Mouse (Mus musculus) embryonic facial prominence, embryonic 15.5 days (tissue): ENCODE data around the gene Ralgapa2. TPM values are rescaled to one million over a fixed set of nuclear protein-coding genes. Genes with fewer than 3 reads are reported as not detected.

ENCODE experiments used
- ATAC-seq: fragments of 200-750 bp; cut with Nextera tagmentation; 2 replicates; pipeline ENCODE4 v1.8.0; 2017; ENCODE audit warnings: low read depth, moderate TSS enrichment; ENCODE audit not compliant: insufficient number of reproducible peaks, low FRiP score, low TSS enrichment
- H3K27ac ChIP-seq: fragments of 300-500 bp; sonication (generic); replicated peaks from 2 replicates; pipeline ENCODE4 v1.5.1; 2015; ENCODE audit warnings: mild to moderate bottlenecking, inconsistent platforms
- H3K27me3 ChIP-seq: fragments of 300-500 bp; sonication (generic); 2 replicates; pipeline ENCODE4 v1.6.1; 2015; ENCODE audit warnings: inconsistent platforms
- H3K36me3 ChIP-seq: fragments of 300-500 bp; sonication (generic); 2 replicates; pipeline ENCODE4 v1.6.1; 2015; ENCODE audit warnings: mild to moderate bottlenecking, inconsistent platforms
- H3K4me1 ChIP-seq: fragments of 300-500 bp; sonication (generic); 2 replicates; pipeline ENCODE4 v1.6.1; 2015; ENCODE audit warnings: inconsistent platforms
- H3K4me2 ChIP-seq: fragments of 300-500 bp; sonication (generic); replicated peaks from 2 replicates; pipeline ENCODE4 v1.6.1; 2015; ENCODE audit warnings: mild to moderate bottlenecking, inconsistent platforms
- H3K4me3 ChIP-seq: fragments of 300-500 bp; sonication (generic); replicated peaks from 2 replicates; pipeline ENCODE4 v1.5.1; 2015; ENCODE audit warnings: mild to moderate bottlenecking, inconsistent platforms
- H3K9ac ChIP-seq: fragments of 300-500 bp; sonication (generic); 2 replicates; pipeline ENCODE4 v1.6.1; 2015; ENCODE audit warnings: inconsistent platforms
- H3K9me3 ChIP-seq: fragments of 300-500 bp; sonication (generic); replicated peaks from 2 replicates; pipeline ENCODE4 v1.6.1; 2016; ENCODE audit warnings: inconsistent platforms
- WGBS: fragments of 180-500 bp; shearing (Covaris S2); methylation state at CpG from one replicate; pipeline ENCODE4 v1.1.7; 2015; 5-methylcytosine and 5-hydroxymethylcytosine counted together
- polyA plus RNA-seq: library from polyadenylated mRNA; unstranded; fragments of >200 nt; fragmentation: Nextera tagmentation; extraction: Ambion mirVana; gene quantifications from 2 replicates; pipeline ENCODE4 v1.2.1, GENCODE M21; 2015

The Ralgapa2 gene
- polyA plus RNA-seq, 1 experiment from 2014 or later = 5.5 TPM

GRCm38 (mm10) chr2:146426321-146426720 lies 85.8 kb downstream of the Ralgapa2 start:
- H3K27ac ChIP-seq = no peak overlapping the region
- no peak overlapping the region for H3K9ac ChIP-seq
- no peak overlapping the region for H3K4me3 ChIP-seq
- no peak overlapping the region for H3K4me2 ChIP-seq
- no peaks in the 10 kb centered on the region for H3K27me3 ChIP-seq
- 87% methylated on average over 7 of the region's 7 CpGs for WGBS
- H3K4me1 ChIP-seq = no peaks in the 10 kb centered on the region
- no peaks in the 10 kb centered on the region for H3K9me3 ChIP-seq
- H3K36me3 ChIP-seq = no peaks in the 10 kb centered on the region
- no peak for ATAC-seq

- Histone ChIP-seq H3K9me3 (no peaks in the 10 kb centered on the region), H3K9ac (no peak overlapping the region)
- 79% methylated on average over 2 of the region's 2 CpGs for WGBS
These were observed 86.9 kb downstream of the Ralgapa2 start for GRCm38 (mm10) chr2:146425235-146425634.

GRCm38 (mm10) chr2:146423710-146424301 lies 88.3 kb downstream of the Ralgapa2 start:
- Histone ChIP-seq H3K4me3 (no peak overlapping the region), H3K9ac (no peak overlapping the region), H3K9me3 (no peaks in the 10 kb centered on the region), H3K27ac (no peak overlapping the region), H3K4me2 (no peak overlapping the region), H3K27me3 (no peaks in the 10 kb centered on the region), H3K4me1 (no peaks in the 10 kb centered on the region), H3K36me3 (no peaks in the 10 kb centered on the region)
- no peak for ATAC-seq
- WGBS = 77% methylated on average over 4 of the region's 4 CpGs

More at GRCm38 (mm10) chr2:146425235-146425634, 86.9 kb downstream of the Ralgapa2 start:
- Histone ChIP-seq H3K27me3 (no peaks in the 10 kb centered on the region), H3K4me2 (no peak overlapping the region), H3K36me3 (no peaks in the 10 kb centered on the region), H3K27ac (no peak overlapping the region), H3K4me1 (no peaks in the 10 kb centered on the region), H3K4me3 (no peak overlapping the region)
- ATAC-seq = no peak

GRCm38 (mm10) chr2:146423032-146423691 lies 89.0 kb downstream of the Ralgapa2 start:
- WGBS = 75% methylated on average over 5 of the region's 5 CpGs

GRCm38 (mm10) chr2:146416283-146416682 lies 95.9 kb downstream of the Ralgapa2 start:
- Histone ChIP-seq H3K27ac (no peak overlapping the region), H3K4me3 (no peak overlapping the region), H3K36me3 (no peaks in the 10 kb centered on the region), H3K4me1 (0 out of 2 replicates have a peak, but pooled peaks cover 5% of the 10 kb centered on the region), H3K27me3 (no peaks in the 10 kb centered on the region), H3K9me3 (no peaks in the 10 kb centered on the region), H3K4me2 (no peak overlapping the region), H3K9ac (no peak overlapping the region)
- no peak for ATAC-seq
- WGBS = 79% methylated on average over 2 of the region's 2 CpGs

More at GRCm38 (mm10) chr2:146423032-146423691, 89.0 kb downstream of the Ralgapa2 start:
- no peak for ATAC-seq
- Histone ChIP-seq H3K36me3 (no peaks in the 10 kb centered on the region), H3K4me3 (no peak overlapping the region), H3K9me3 (no peaks in the 10 kb centered on the region), H3K4me2 (no peak overlapping the region), H3K27ac (no peak overlapping the region), H3K9ac (no peak overlapping the region), H3K4me1 (no peaks in the 10 kb centered on the region), H3K27me3 (no peaks in the 10 kb centered on the region)

- H3K9me3 ChIP-seq = no peaks in the 10 kb centered on the region
- no peak for ATAC-seq
- no peaks in the 10 kb centered on the region for H3K36me3 ChIP-seq
- no peak overlapping the region for H3K4me3 ChIP-seq
- H3K27me3 ChIP-seq = no peaks in the 10 kb centered on the region
- no peak overlapping the region for H3K27ac ChIP-seq
- WGBS = 35% methylated on average over 8 of the region's 8 CpGs
- 0 out of 2 replicates have a peak, but pooled peaks cover 5% of the 10 kb centered on the region for H3K4me1 ChIP-seq
- no peak overlapping the region for H3K9ac ChIP-seq
- no peak overlapping the region for H3K4me2 ChIP-seq
These were observed 97.5 kb downstream of the Ralgapa2 start for GRCm38 (mm10) chr2:146414484-146415291.

- no peak overlapping the region for H3K27ac ChIP-seq
- H3K4me2 ChIP-seq = no peak overlapping the region
- H3K4me3 ChIP-seq = no peak overlapping the region
- no peaks in the 10 kb centered on the region for H3K9me3 ChIP-seq
- no peaks in the 10 kb centered on the region for H3K36me3 ChIP-seq
- no peaks in the 10 kb centered on the region for H3K27me3 ChIP-seq
- WGBS = 53% methylated on average over 9 of the region's 9 CpGs
- no peak for ATAC-seq
- H3K4me1 ChIP-seq = 0 out of 2 replicates have a peak, but pooled peaks cover 5% of the 10 kb centered on the region
- no peak overlapping the region for H3K9ac ChIP-seq
These were observed 99.4 kb downstream of the Ralgapa2 start for GRCm38 (mm10) chr2:146412733-146413132.

- no peak overlapping the region for H3K4me2 ChIP-seq
- H3K4me1 ChIP-seq = 0 out of 2 replicates have a peak, but pooled peaks cover 5% of the 10 kb centered on the region
- H3K4me3 ChIP-seq = no peak overlapping the region
- no peak for ATAC-seq
- no peak overlapping the region for H3K27ac ChIP-seq
- no peaks in the 10 kb centered on the region for H3K27me3 ChIP-seq
- H3K36me3 ChIP-seq = no peaks in the 10 kb centered on the region
- no peak overlapping the region for H3K9ac ChIP-seq
- WGBS = 79% methylated on average over 5 of the region's 5 CpGs
- H3K9me3 ChIP-seq = no peaks in the 10 kb centered on the region
These were observed 100.2 kb downstream of the Ralgapa2 start for GRCm38 (mm10) chr2:146411904-146412303.

GRCm38 (mm10) chr2:146407078-146407477 lies 105.1 kb downstream of the Ralgapa2 start:
- Histone ChIP-seq H3K27me3 (no peaks in the 10 kb centered on the region), H3K9me3 (no peaks in the 10 kb centered on the region), H3K27ac (no peak overlapping the region), H3K4me3 (no peak overlapping the region), H3K36me3 (no peaks in the 10 kb centered on the region), H3K4me1 (no peaks in the 10 kb centered on the region), H3K4me2 (no peak overlapping the region), H3K9ac (no peak overlapping the region)
- 91% methylated on average over 4 of the region's 4 CpGs for WGBS
- ATAC-seq = no peak

GRCm38 (mm10) chr2:146401588-146401987 lies 110.6 kb downstream of the Ralgapa2 start:
- Histone ChIP-seq H3K27me3 (no peaks in the 10 kb centered on the region), H3K27ac (no peak overlapping the region), H3K36me3 (no peaks in the 10 kb centered on the region), H3K4me3 (no peak overlapping the region), H3K9me3 (no peaks in the 10 kb centered on the region), H3K9ac (no peak overlapping the region), H3K4me2 (no peak overlapping the region), H3K4me1 (no peaks in the 10 kb centered on the region)
- no peak for ATAC-seq

GRCm38 (mm10) chr2:146400738-146401137 lies 111.4 kb downstream of the Ralgapa2 start:
- Histone ChIP-seq H3K36me3 (no peaks in the 10 kb centered on the region), H3K9ac (no peak overlapping the region), H3K9me3 (no peaks in the 10 kb centered on the region), H3K4me1 (no peaks in the 10 kb centered on the region), H3K4me2 (no peak overlapping the region), H3K27me3 (no peaks in the 10 kb centered on the region), H3K27ac (no peak overlapping the region), H3K4me3 (no peak overlapping the region)
- ATAC-seq = no peak
- 64% methylated on average over 2 of the region's 2 CpGs for WGBS
